Mouse (Mus musculus) CD8-positive naive resting alpha-beta T cell, adult 2 months (primary cell): ENCODE data around the gene Ube2d2b.

Experiments
- DNase-seq, 2 experiments: peaks; one replicate each; pipeline ENCODE4 v3.0.0; 2022; ENCODE audit warnings: low read depth in 2 of 2, low spot score in 2 of 2

Gene Ube2d2b

GRCm38 (mm10) chr5:107853807-107854206, 23.9 kb downstream of the Ube2d2b start:
- no peak for DNase-seq

- DNase-seq: no peak
Measured at GRCm38 (mm10) chr5:107854556-107854955, 24.7 kb downstream of the Ube2d2b start.

- no peak for DNase-seq
Measured at GRCm38 (mm10) chr5:107855546-107855945, 25.6 kb downstream of the Ube2d2b start.

- peak in 1 of 2 experiments; percentile 14 for DNase-seq
Measured at GRCm38 (mm10) chr5:107858963-107859362, 29.1 kb downstream of the Ube2d2b start.

GRCm38 (mm10) chr5:107863971-107864370, 34.1 kb downstream of the Ube2d2b start:
- DNase-seq: no peak

- DNase-seq: no peak
Measured at GRCm38 (mm10) chr5:107866127-107867126, 36.5 kb downstream of the Ube2d2b start.

GRCm38 (mm10) chr5:107867970-107868904, 38.3 kb downstream of the Ube2d2b start:
- DNase-seq: peak; percentile 26 to 36

- DNase-seq: peak; percentile 15 to 27
Measured at GRCm38 (mm10) chr5:107868905-107869424, 39.1 kb downstream of the Ube2d2b start.

GRCm38 (mm10) chr5:107869701-107870100, 39.8 kb downstream of the Ube2d2b start:
- DNase-seq: no peak

GRCm38 (mm10) chr5:107873330-107873729, 43.4 kb downstream of the Ube2d2b start:
- DNase-seq: no peak

GRCm38 (mm10) chr5:107873886-107874302, 44.0 kb downstream of the Ube2d2b start:
- DNase-seq: no peak

- no peak for DNase-seq
Measured at GRCm38 (mm10) chr5:107874561-107875260, 44.8 kb downstream of the Ube2d2b start, which contains the start of gene Evi5. Gene Evi5 (minus strand): TSS chr5:107875107.

GRCm38 (mm10) chr5:107875261-107875611, 45.3 kb downstream of the Ube2d2b start:
- no peak for DNase-seq

GRCm38 (mm10) chr5:107877053-107877452, 47.2 kb downstream of the Ube2d2b start:
- no peak for DNase-seq

GRCm38 (mm10) chr5:107880710-107881109, 50.8 kb downstream of the Ube2d2b start:
- no peak for DNase-seq
